Mouse (Mus musculus): Measurements from ENCODE around the gene Tnr. TPM values are rescaled to one million over a fixed set of nuclear protein-coding genes. Genes with fewer than 3 reads are reported as not detected.

Tnr gene
- total RNA-seq, 2 experiments from 2014 or later: 0.03 to 0.15 TPM

DNA sequence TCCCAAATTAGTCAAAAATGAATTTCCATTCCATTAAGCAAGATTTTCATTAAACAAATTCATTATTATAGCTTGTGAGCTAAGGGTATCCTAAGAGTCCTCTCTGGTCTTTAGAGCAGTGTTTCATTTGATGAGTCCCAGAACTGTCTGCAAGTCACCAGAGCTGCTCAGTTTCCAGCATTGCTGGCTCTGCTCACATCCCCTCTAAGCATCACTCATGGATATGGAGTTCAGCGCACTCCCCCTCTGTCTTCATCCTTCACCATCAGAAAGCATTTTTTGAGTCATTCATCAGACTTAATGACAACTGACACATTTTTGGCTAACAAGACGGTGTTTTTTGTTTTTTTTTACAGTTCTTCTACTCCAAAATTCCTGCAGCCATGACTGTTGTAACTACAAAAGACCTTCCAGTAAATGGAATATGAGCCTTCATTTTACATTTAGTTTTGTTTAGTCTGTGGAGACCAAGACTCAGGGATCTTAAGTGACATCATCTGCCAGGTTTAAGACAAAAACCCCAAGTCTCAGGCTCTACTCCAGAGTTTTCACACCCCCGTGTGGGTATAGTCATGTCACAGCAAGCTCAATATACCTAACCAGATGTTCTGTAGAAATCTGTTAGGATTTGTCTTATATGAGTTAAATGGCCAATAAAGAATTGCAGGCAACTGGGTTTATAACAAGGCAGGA lies 338.4 kb downstream of the Tnr start:
- no peak for DNase-seq (ENCODE audit: low spot score in 2 of 2)

DNA sequence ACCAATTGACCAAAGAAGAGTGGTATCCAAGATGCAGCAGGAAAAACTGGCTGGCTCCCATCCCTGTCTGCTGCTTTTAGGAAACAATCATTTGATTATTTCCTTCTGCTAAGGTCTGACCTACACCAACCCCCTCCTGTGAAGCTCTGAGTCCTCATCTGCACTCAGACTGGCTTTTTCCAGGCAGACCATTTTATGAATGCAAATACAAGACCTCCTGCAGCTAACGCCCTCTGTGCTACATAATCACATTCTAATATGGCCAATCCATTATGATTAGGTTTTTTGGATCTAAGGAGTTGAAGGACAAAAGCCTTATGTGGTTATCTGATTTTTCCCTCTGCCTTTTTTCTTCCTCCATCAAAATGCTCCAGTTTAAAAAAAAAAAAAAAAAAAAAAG lies 342.1 kb downstream of the Tnr start:
- DNase-seq (ENCODE audit: low spot score in 2 of 2): no peak

DNA sequence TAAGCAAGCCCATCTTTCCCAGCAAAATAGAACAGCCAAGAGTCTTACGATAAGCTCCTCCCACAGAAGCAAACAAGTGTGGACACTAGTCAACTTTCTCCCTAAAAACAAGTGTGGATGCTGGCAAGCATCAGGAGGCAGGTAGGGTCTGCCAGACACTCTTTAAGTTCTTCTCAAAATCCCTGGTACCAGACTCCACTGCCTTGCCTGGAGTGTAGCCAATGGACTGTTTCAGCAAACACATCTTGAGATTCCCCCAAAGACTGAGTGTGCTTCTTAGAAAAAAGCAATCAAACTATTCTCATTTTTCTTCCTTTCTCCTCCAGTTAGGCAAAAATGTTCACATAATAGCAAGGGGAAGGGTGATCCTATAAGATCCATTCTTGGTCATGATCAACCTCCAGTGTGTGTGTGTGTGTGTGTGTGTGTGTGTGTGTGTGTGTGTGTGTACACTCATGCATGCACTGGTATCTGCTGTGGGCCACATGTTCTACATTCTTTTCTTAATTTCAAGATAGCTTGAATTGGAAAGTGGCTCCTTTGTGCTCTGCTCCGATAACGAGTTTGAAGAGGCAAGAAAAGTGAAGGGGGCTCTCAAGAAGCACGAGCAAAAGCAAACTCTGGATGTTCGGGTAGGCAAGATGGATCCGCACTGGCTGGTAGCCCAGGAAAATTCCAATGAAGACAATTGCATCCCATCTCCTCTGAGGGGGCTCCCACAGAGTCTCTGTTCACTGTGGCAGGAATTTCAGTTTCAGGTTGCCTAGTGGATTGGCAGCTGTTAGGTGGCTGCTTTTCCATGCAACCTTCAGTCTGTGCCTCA lies 346.3 kb downstream of the Tnr start:
- no peak for DNase-seq (ENCODE audit: low spot score in 2 of 2)

DNA sequence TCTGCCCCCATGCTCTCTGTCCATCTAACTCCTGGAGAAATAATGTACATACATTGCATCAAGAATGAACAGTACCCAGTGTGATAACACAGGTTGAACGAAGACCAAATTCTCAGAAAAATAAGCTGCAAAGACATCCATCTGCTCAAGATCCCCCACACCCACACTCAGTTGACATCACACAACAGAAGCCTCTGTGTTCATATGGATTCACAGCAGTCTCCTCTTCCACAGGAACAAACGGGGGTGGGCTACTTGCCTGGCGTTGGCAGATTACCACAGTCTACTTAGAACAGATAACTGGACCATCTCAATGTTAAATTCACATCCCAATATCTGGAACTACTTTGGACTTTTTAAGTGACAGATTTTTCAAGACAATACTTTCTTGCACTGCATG lies 349.3 kb downstream of the Tnr start:
- no peak for DNase-seq (ENCODE audit: low spot score in 2 of 2)

DNA sequence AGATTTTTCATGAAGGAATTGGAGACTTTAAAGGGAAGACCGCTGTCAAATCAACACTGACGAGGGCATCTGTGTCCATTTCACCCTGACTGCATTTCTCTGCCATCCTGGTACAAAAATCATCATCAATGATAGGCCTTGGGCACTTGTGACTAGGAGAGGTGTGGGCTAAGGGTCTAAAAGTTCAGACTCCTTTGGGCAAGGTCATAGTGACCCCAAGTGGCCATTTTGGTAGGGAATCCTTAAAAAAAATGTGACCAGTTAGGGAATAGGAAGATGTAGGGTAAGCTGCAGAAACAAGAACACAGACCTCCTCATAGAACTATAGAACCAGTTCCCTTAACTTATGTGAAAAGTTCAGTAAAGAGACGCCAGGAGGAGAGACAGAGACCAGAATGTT lies 355.1 kb downstream of the Tnr start:
- no peak for DNase-seq (ENCODE audit: low spot score in 2 of 2)

DNA sequence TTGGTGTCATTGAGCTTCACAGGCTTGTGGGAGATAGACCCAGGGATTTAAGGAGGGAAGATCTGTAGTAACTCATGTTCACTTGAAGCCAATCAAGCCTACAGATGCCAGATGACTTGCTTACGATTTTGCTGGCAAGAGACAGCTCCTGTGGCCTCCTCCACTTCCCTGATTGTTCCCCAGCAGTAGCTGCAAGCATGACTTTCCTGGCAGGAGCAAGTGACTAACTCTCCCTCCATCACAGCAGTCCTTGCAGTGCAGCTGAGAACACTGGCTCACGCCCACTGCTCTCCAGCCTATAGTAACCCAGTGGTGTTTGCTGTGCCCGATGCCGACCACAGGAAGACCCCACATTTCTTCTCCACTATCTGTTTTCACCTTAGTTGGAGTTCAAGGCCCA lies 356.3 kb downstream of the Tnr start:
- no peak for DNase-seq (ENCODE audit: low spot score in 2 of 2)

DNA sequence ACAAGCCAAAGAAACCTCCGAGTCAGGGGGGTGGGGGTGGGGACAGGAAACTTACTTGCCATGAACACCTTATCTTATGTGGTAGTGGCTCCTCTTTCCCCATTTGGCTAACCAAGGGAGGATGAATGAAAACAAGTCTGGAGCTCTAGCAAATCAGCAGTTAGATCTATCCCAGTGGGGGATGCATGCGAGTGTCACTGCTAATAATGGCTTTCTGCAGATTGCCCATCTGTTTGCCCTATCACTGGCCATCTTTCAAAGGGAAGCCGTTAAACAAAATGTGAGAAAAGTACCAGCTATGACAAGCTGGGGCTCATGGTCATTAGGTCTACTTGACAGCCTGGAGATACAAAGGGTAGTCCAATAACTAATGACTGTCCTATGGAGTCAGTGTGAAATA lies 361.9 kb downstream of the Tnr start:
- DNase-seq (ENCODE audit: low spot score in 2 of 2): no peak

DNA sequence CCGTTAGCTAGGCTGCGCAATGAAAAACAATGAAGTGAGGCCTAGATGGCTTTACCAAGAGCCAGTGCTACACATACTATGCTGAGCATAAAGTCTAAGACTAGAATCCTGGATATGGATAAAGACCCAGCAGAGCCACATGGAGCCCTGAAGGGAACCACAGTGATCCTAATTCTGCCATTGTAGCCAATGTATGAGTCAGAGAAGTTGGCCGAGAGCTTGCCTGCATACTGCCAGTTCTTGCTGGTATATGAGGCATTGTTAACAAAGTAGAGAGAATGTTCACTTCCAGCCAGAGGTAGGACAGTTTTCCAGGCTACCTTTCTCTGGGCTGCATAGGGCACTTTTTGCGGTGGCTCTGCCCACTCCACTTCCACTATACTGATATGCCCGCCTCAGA lies 365.0 kb downstream of the Tnr start:
- no peak for DNase-seq (ENCODE audit: low spot score in 2 of 2)

DNA sequence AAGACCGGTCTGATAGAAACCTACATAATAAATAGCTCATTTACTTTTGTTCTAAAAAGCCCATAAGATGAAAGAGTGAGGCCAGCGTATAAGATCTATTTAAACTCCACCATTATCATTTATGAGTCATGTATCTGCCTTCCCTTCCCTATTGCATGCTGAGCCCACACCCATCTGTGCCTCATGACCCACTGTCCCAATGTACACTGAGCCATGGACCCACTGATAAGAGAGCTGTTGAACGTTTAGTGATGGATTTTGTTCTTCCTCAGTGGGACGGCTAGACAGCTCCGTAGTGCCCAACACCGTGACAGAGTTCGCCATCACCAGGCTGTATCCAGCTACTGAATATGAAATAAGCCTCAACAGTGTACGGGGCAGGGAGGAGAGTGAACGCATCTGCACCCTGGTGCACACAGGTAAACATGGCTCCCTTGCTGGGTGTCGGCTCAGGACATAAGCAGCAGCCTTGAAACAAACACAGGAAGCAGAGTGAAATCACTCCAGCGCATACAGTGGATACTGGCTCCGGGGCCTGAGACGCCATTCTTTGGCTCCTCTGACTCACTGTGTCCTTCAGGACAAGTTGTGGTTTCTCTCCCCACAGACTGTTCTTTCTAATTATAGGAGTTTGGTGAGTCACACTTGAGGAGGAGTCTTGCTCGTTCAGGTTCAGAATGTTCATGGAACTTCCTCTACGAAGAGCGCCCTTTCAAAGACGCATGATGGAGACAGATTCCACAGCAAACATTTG lies 365.6 kb downstream of the Tnr start:
- no peak for DNase-seq (ENCODE audit: low spot score in 2 of 2)

DNA sequence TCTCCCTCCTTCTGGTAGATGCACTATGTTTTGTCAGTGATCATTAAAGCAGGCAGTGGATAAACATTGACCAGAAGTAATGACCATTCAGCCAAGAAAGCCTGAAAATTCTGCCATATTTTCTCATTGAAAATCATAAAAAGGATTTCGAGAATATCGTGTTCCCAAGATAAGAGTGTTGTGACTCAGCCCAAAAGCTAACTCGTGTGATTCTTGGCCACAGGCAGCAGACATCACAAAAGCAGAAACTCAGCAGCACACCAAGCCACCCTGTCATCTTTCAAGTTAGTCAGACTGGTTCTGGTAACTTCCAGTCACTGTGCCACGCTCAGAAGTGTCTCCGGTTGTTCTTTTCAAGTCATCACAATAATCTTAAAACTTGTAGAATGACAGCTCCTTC lies 367.0 kb downstream of the Tnr start:
- no peak for DNase-seq (ENCODE audit: low spot score in 2 of 2)

DNA sequence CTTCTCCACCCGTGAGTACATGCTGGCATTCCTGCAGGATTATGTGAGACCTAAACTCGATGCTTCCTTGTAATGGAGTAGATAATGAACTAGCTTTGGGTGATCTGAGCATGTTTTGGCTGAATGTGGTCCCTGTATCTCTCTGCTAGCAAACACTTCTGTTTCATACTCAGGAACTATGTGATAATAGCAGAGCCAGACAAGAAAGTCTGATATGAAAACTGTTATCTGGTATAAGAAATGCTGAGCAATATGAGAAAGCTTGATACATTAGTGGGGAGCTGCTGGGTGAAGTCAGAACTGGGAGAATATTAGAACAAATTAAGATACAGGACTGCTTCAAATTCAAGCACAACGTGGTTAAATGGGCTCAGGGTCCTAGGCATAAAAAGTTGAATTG lies 371.5 kb downstream of the Tnr start:
- no peak for DNase-seq (ENCODE audit: low spot score in 2 of 2)

DNA sequence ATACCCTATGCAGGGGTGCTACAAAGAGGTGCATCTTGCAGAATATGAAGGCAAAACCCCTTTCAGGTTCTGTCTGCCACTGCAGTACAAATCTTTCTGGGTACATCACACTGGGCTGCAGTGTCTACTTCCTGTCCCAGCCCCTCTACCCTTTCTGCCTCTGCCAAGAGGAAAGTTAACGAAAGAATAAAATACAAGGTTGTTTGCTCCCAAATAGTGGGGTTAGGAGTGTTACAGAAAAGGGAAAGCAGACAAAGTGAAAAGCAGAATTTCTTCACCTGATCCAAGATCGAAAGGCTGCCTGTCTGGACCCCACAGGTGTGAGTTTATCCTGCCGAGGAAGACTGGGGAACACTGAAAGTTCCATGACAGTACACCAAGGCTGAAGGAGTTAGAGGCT lies 376.4 kb downstream of the Tnr start:
- no peak for DNase-seq (ENCODE audit: low spot score in 2 of 2)

DNA sequence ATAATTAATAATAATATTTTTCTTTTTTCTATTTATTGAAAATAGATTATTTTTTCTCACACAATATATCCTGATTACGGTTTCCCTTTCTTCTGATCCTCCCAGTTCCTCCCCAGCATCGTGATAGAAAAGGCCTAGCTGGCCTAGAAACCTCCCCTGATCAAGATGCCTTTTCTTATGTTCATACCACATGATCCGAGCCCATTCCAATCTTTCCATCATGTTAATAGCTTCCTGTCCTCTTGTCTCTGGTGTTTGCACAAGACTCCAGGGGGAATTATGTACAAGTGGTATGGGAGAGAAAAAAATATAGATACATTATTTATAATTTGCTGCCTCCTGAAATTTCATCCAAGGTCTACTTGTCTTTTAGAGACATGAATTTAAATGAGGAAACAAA lies 377.1 kb downstream of the Tnr start:
- no peak for DNase-seq (ENCODE audit: low spot score in 2 of 2)

DNA sequence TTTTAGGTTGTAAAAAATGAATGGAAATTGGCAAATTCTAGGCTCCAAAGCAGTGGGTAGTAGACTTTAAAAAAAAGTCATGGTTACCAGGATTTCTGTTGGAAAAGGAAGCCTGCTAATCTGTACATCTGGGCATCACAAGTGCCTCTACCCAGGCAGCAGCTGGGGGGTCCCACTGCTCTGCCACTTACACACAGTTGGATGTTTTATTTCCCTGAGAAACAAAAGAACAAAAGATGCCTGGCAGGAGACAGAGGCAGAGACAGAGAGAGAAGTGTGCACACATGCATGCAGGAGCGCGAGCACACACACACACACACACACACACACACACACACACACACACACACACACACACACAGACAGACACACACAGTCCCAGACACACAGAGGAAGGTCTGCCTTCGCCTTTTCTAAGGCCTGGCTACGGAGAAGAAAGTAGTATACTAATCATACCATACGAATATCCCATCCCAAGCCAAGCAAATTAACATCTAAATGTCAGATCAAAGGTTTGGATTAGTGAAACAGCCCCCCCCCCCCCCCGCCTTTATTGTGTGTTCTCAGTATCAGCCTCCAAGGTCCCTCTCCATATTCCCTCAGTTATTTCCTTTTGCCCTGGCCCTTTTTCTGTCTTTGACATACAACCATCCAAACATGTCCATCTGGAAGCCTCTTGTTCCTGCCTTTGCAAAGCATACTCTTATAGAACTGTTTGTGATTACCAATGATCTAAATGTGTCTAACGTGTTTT lies 378.0 kb downstream of the Tnr start:
- no peak for DNase-seq (ENCODE audit: low spot score in 2 of 2)

DNA sequence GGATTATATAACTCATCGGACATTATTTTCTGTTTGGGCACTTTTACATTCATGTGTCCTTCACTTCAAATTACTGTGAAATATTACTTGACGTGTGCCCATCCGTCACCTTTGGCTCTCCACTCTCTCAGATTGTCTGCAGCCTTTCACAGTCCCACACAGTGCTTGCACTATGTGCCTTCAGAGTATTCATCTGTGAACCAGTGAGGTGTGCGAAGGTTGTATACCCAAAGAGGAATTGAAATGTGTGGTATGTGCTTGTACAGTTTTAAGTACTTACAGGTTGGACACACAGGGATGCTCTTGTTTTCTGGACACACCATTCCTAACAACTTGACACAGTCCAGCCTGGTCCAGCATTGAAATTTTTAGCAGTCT lies 378.5 kb downstream of the Tnr start:
- no peak for DNase-seq (ENCODE audit: low spot score in 2 of 2)

DNA sequence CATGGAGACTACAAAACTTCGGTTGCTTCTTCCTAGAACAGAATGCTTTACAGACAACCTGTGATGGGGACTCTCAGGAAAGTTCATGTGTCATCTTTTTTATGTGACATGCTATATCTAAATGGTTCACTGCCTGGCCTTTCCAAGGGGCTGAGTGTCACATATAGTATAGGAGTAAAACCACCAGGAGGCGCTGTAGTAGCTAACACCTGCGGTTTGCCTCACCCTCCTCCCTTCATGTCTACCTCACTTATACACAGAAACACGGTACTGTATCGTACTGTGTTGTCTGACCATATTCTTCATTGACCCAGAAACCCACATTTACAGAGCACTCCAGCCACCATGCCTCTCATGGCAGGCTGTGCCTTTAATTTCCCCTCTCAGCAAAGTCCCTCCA lies 387.4 kb downstream of the Tnr start:
- DNase-seq (ENCODE audit: low spot score in 2 of 2): peak in 1 of 2 experiments; percentile 40

DNA sequence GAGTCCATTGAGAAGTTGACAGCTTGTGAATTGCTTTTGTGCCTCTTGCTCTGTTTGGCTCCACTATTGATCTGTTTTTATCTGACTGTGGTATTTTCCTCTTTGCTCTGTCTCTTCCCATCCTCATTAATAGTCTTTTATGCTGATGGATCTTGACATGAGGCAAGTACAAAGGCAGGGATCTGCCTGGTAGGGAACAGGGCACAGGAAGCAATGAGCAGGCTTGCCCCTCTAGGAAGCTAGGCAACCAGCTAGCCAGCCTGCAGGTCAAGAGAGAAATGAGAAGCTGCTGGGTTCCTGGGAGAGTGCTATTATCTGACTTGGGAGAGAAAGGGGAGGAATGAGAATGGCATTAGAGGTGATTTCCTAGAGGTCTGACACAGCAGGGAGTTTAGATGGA lies 391.2 kb downstream of the Tnr start:
- no peak for DNase-seq (ENCODE audit: low spot score in 2 of 2)

DNA sequence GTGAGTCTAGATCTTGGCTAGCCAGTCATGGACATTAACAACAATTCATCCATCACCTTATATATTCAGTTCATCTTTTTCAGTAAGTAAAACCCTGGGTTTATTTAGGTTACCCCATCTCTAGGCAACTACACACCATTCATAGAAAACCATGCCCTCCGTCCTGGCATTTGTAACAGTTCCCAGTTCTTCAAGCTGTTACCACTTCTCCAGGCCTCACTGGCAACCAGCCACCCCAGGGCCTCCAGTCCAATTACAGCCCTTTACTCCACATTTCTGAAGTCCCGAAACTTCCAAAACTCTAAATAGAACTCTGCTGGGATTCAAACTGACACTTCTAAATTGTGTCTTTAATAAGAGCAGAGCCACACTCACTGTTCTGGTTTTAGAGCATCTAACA lies 397.0 kb downstream of the Tnr start:
- no peak for DNase-seq (ENCODE audit: low spot score in 2 of 2)

DNA sequence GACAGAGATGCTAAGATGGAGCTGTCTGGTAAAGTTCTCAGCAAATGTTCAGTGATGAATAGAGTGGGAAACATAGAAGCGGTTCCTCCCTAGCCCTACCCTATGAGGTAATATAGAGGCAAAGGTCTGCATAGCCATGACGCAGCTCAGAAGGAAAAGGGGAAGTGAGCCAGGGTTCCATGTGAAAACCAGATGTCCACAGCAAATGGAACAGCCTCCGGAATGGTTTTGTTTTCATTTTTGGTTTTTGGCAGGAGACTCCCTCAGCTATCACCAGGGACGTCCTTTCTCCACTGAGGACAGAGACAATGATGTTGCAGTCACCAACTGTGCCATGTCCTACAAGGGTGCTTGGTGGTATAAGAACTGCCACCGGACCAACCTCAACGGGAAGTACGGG lies 399.4 kb downstream of the Tnr start:
- peak in 1 of 2 experiments; percentile 27 for DNase-seq (ENCODE audit: low spot score in 2 of 2)

DNA sequence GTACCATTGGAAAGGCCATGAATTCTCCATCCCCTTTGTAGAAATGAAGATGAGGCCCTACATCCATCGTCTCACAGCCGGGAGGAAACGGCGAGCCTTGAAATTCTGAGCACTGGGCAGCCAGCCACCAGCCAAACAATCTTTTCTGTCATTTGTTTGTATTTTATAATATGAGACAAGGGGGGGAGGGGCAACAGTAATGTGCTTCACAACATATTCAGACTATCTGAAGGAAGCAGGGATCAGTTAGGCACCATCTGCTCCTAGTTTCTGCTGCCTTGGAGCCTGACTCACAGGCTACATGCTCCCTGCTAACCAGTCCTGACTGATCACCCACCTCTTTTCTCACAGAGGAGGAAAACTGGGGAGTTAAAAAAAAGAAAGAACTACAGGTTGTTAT lies 400.5 kb downstream of the Tnr start:
- DNase-seq (ENCODE audit: low spot score in 2 of 2): no peak

DNA sequence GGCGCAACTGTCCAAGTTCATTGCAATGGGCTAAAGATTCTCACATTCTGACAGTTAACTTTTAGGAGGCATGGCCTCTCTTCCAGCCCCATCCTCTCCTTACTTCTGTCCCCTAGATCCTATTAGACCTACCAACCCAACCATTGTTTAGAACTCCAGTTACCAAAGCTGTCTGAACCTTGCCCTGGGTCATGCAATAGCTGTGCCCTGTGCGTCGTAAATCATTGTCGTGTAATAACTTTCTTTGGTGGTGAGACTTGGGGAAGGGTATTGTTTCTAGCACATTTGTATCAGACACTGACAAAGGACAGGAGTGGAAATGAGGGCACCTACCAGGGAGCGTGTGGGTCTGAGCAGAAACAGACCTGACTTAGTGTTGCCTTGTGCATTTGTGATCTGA lies 401.1 kb downstream of the Tnr start:
- DNase-seq (ENCODE audit: low spot score in 2 of 2): no peak
